Mouse (Mus musculus) intestine, embryonic 14.5 days (tissue): ENCODE data around the gene Tigd3. TPM values are rescaled to one million over a fixed set of nuclear protein-coding genes. Genes with fewer than 3 reads are reported as not detected.

Experiments
- ATAC-seq: fragments of 200-750 bp; cut with Nextera tagmentation; replicated peaks from 2 replicates; pipeline ENCODE4 v1.8.0; 2017; ENCODE audit warnings: low read depth, moderate number of reproducible peaks, moderate TSS enrichment, moderate library complexity; ENCODE audit not compliant: low FRiP score, low TSS enrichment
- DNase-seq: peaks from one replicate; pipeline ENCODE4 v3.0.0-alpha.2; 2018; ENCODE audit warnings: low spot score
- H3K27ac ChIP-seq: fragments of 300-500 bp; sonication (generic); 2 replicates; pipeline ENCODE4 v1.5.1; 2014; ENCODE audit warnings: low read depth, mild to moderate bottlenecking, control low read depth
- H3K27me3 ChIP-seq: fragments of 300-500 bp; sonication (generic); replicated peaks from 2 replicates; pipeline ENCODE4 v1.6.1; 2014; ENCODE audit warnings: low read length, control low read depth; ENCODE audit not compliant: control insufficient read depth, insufficient read depth
- H3K36me3 ChIP-seq: fragments of 300-500 bp; sonication (generic); 2 replicates; pipeline ENCODE4 v1.6.1; 2014; ENCODE audit warnings: low read length, control low read depth; ENCODE audit not compliant: control insufficient read depth, insufficient read depth
- H3K4me1 ChIP-seq: fragments of 300-500 bp; sonication (generic); replicated peaks from 2 replicates; pipeline ENCODE4 v1.6.1; 2014; ENCODE audit warnings: low read length, control low read depth, mixed read lengths; ENCODE audit not compliant: control insufficient read depth, insufficient read depth
- H3K4me2 ChIP-seq: fragments of 300-500 bp; sonication (generic); 2 replicates; pipeline ENCODE4 v1.6.1; 2014; ENCODE audit warnings: low read length
- H3K4me3 ChIP-seq: fragments of 300-500 bp; sonication (generic); 2 replicates; pipeline ENCODE4 v1.5.1; 2014; ENCODE audit warnings: low read depth, low read length, control low read depth, mixed read lengths
- H3K9ac ChIP-seq: fragments of 300-500 bp; sonication (generic); 2 replicates; pipeline ENCODE4 v1.6.1; 2014; ENCODE audit warnings: mild to moderate bottlenecking, low read length
- H3K9me3 ChIP-seq: fragments of 300-500 bp; sonication (generic); 2 replicates; pipeline ENCODE4 v1.6.1; 2016; ENCODE audit warnings: low read length, control low read depth; ENCODE audit not compliant: control insufficient read depth
- WGBS: fragments of 180-500 bp; shearing (Covaris S2); extraction: QIAGEN DNeasy Blood & Tissue Kit; methylation state at CpG from one replicate; pipeline ENCODE4 v1.1.7; 2014; 5-methylcytosine and 5-hydroxymethylcytosine counted together
- polyA plus RNA-seq: library from polyadenylated mRNA; unstranded; fragments of >200 nt; fragmentation: Nextera tagmentation; extraction: Ambion mirVana; gene quantifications from 2 replicates; pipeline ENCODE4 v1.2.1, GENCODE M21; 2014

The Tigd3 gene
- polyA plus RNA-seq, 1 experiment from 2014 or later, result 2.0 TPM

DNA sequence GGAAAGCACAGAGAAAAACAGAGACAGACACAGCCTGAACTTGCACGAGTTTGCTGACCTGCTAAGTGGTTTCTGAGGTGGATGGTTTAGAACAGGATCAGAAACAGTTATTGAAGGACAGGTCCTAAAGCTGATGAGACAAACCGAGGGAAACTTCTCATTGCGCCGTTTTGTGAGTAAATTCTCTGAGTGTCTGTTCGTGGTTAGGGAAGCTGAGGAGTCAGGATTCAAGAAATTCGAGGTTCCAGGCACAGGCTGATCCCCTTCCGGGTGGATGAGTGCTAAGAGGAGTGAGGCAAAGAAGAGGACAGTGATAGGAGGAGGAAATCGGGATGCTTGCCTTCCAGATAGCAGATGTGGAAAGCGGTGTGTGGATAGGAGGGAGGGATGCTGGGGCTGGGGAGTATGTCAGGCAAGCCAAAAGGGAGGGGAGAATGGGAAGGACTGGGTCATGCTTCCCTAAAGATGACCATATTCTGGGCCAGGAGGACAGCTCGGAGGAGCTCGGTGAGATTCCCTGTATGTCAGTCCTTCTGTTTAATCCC lies 31.4 kb upstream of the Tigd3 start:
- Histone ChIP-seq H3K9me3 (no peaks in the 10 kb centered on the region), H3K4me2 (peak overlapping the region; percentile 98), H3K27ac (peak overlapping the region; percentile 62; the same call in 1 of the 2 replicates), H3K27me3 (no peaks in the 10 kb centered on the region), H3K36me3 (no peaks in the 10 kb centered on the region), H3K9ac (no peak overlapping the region), H3K4me3 (peak overlapping the region; percentile 64), H3K4me1 (peaks cover 39% of the 10 kb centered on the region)
- WGBS, result 34% methylated on average over 11 of the region's 11 CpGs
- peak; percentile 51 for DNase-seq
- no peak for ATAC-seq

- ATAC-seq (peak; percentile 91), DNase-seq (no peak)
- H3K27me3 ChIP-seq, result no peaks in the 10 kb centered on the region
- H3K4me1 ChIP-seq, result peaks cover 32% of the 10 kb centered on the region
- WGBS, result under 1% methylated on average over 18 of the region's 18 CpGs
- no peaks in the 10 kb centered on the region for H3K9me3 ChIP-seq
- H3K9ac ChIP-seq, result peak within 1 kb of the TSS; percentile 53
- peak within 1 kb of the TSS; percentile 77 for H3K27ac ChIP-seq
- H3K4me3 ChIP-seq, result peak within 1 kb of the TSS; percentile 64
- H3K4me2 ChIP-seq, result peak within 1 kb of the TSS; percentile 98
- H3K36me3 ChIP-seq, result no peaks in the 10 kb centered on the region
Observed at GRCm38 (mm10) chr19:5924713-5925093, 30.8 kb upstream of the Tigd3 start, which contains the start of gene Cdc42ep2. Gene Cdc42ep2, minus strand, starts transcription at chr19:5924816.

GRCm38 (mm10) chr19:5923990-5924712 lies 30.2 kb upstream of the Tigd3 start:
- DNase-seq (peak; percentile 99), ATAC-seq (peak; percentile 80)
- H3K4me2 ChIP-seq, result peak overlapping the region; percentile 98
- no peaks in the 10 kb centered on the region for H3K9me3 ChIP-seq
- H3K36me3 ChIP-seq, result no peaks in the 10 kb centered on the region
- under 1% methylated on average over 38 of the region's 38 CpGs for WGBS
- H3K4me3 ChIP-seq, result peak overlapping the region; percentile 64
- peak overlapping the region; percentile 53 for H3K9ac ChIP-seq
- peak overlapping the region; percentile 77 for H3K27ac ChIP-seq
- peaks cover 27% of the 10 kb centered on the region for H3K4me1 ChIP-seq
- no peaks in the 10 kb centered on the region for H3K27me3 ChIP-seq

DNA sequence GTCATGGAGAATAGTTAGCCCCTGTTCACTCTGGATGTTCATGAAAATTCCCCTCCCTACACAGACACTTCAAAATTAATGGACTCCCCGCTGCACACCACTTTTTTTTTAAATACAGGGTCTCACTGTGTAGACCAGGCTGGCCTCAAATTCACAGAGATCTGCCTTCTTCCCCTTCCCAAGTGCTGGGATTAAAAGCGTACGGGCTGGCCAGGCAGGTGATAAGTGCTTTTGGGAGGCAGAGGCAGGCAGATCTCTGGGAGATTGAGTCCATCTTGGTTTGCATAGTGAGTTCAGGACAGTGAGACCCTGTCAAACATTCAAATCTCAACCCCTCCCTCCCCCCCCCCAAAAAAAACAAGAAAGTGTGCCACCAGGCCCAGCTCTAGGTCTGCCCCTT lies 29.0 kb upstream of the Tigd3 start:
- 0 out of 2 replicates have a peak overlapping the region, but pooled peaks have one; percentile 3 for H3K4me2 ChIP-seq
- no peak overlapping the region for H3K4me3 ChIP-seq
- no peak overlapping the region for H3K27ac ChIP-seq
- no peak overlapping the region for H3K9ac ChIP-seq
- peaks cover 8% of the 10 kb centered on the region; the same call in 1 of the 2 replicates for H3K36me3 ChIP-seq
- H3K4me1 ChIP-seq, result peaks cover 19% of the 10 kb centered on the region
- ATAC-seq (no peak), DNase-seq (no peak)
- 93% methylated on average over 3 of the region's 3 CpGs for WGBS
- H3K27me3 ChIP-seq, result no peaks in the 10 kb centered on the region
- no peaks in the 10 kb centered on the region for H3K9me3 ChIP-seq

- WGBS, result 72% methylated on average over 15 of the region's 15 CpGs
- ATAC-seq, result no peak
- H3K27ac ChIP-seq, result no peak overlapping the region
Observed at GRCm38 (mm10) chr19:5922119-5922942, 28.4 kb upstream of the Tigd3 start.

GRCm38 (mm10) chr19:5921715-5922114 lies 27.8 kb upstream of the Tigd3 start:
- DNase-seq (peak; percentile 52), ATAC-seq (no peak)
- Histone ChIP-seq H3K4me2 (peak overlapping the region; percentile 29), H3K4me1 (peaks cover 19% of the 10 kb centered on the region), H3K4me3 (no peak overlapping the region), H3K9me3 (no peaks in the 10 kb centered on the region), H3K27me3 (no peaks in the 10 kb centered on the region), H3K36me3 (peaks cover 20% of the 10 kb centered on the region), H3K9ac (no peak overlapping the region), H3K27ac (no peak overlapping the region)
- WGBS, result 23% methylated on average over 9 of the region's 9 CpGs

More at GRCm38 (mm10) chr19:5922119-5922942, 28.4 kb upstream of the Tigd3 start:
- no peak overlapping the region for H3K4me3 ChIP-seq
- peaks cover 19% of the 10 kb centered on the region for H3K4me1 ChIP-seq
- no peak overlapping the region for H3K9ac ChIP-seq
- no peaks in the 10 kb centered on the region for H3K9me3 ChIP-seq
- no peaks in the 10 kb centered on the region for H3K27me3 ChIP-seq
- H3K4me2 ChIP-seq, result peak overlapping the region; percentile 29; the same call in 1 of the 2 replicates
- no peak for DNase-seq
- H3K36me3 ChIP-seq, result peaks cover 14% of the 10 kb centered on the region

DNA sequence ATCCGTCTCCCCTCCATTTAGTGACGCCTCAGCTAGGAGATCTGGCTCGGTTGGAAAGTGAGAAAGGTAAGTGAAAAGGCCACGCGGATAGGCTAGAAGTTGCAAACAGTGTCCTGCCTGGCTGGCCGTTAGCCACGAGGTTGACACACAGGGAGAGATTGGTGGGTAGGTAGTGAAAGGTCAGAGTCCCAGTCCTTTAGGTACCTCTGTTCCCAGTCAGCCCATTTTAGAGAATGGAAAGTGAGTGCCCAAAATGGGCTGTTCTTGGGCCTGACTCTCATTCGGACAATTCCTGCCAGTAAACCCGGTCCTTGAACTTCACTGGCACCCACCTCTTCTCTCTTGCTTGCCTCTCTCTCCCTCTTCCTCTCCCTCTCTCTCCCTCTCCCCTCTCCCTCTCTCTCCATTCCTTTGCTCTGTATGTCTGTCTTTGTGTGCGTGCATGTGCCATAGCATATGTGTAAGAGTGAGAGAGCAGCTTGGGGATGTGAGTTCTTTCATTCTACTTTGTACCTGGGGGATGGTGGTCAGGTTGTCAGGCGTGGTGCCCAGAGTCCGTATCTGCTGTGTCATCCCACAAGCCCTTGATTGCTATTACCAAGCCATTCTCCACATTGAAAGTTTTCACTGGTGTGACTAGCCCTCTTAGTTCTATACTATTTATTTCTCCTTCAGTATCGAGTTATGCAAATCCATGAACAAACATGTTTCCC lies 19.2 kb upstream of the Tigd3 start, which contains the start of gene Dpf2:
Gene Dpf2, minus strand, starts transcription at position 4 of the 713 bp plus-strand sequence.
- no peaks in the 10 kb centered on the region for H3K9me3 ChIP-seq
- ATAC-seq, result peak; percentile 58; the same call in 1 of the 2 replicates
- peak within 1 kb of the TSS; percentile 67 for H3K4me2 ChIP-seq
- no peak for DNase-seq
- H3K4me1 ChIP-seq, result peaks cover 24% of the 10 kb centered on the region
- peak within 1 kb of the TSS; percentile 87 for H3K9ac ChIP-seq
- H3K4me3 ChIP-seq, result peak within 1 kb of the TSS; percentile 71
- 16% methylated on average over 13 of the region's 13 CpGs for WGBS
- peaks cover 14% of the 10 kb centered on the region for H3K36me3 ChIP-seq
- H3K27me3 ChIP-seq, result no peaks in the 10 kb centered on the region
- peak within 1 kb of the TSS; percentile 76 for H3K27ac ChIP-seq
